Mouse (Mus musculus) ES-Bruce4 (cell line): ENCODE measurements around the gene Rexo1. TPM values are rescaled to one million over a fixed set of nuclear protein-coding genes. Genes with fewer than 3 reads are reported as not detected.

Experiments
- H3K27ac ChIP-seq: 2 replicates; pipeline ENCODE4 v1.5.1; 2012; ENCODE audit warnings: low read length, inconsistent platforms; ENCODE audit not compliant: insufficient read depth
- H3K27me3 ChIP-seq: 2 replicates; pipeline ENCODE4 v1.6.1; 2012; ENCODE audit warnings: mild to moderate bottlenecking, low read length, inconsistent platforms; ENCODE audit not compliant: control insufficient read depth, poor library complexity, insufficient read depth, severe bottlenecking
- H3K36me3 ChIP-seq: 2 replicates; pipeline ENCODE4 v1.6.1; 2012; ENCODE audit warnings: inconsistent platforms, mild to moderate bottlenecking, low read length, moderate library complexity; ENCODE audit not compliant: control insufficient read depth, poor library complexity, insufficient read depth, severe bottlenecking
- H3K4me1 ChIP-seq: one replicate; pipeline ENCODE4 v1.8.1; 2011; ENCODE audit warnings: low read length; ENCODE audit not compliant: control insufficient read depth, insufficient read depth
- H3K4me3 ChIP-seq: 2 replicates; pipeline ENCODE4 v1.5.1; 2011; ENCODE audit warnings: low read depth, mild to moderate bottlenecking, low read length
- H3K9ac ChIP-seq: 2 replicates; pipeline ENCODE4 v1.6.1; 2012; ENCODE audit warnings: low read depth, mild to moderate bottlenecking, inconsistent platforms; ENCODE audit not compliant: poor library complexity, severe bottlenecking
- H3K9me3 ChIP-seq: replicated peaks from 2 replicates; pipeline ENCODE4 v1.6.1; 2012; ENCODE audit warnings: mild to moderate bottlenecking, low read length, inconsistent platforms; ENCODE audit not compliant: control insufficient read depth, poor library complexity, insufficient read depth, severe bottlenecking
- CTCF ChIP-seq: IDR thresholded peaks from one replicate; pipeline ENCODE4 v1.8.1; 2011; ENCODE audit warnings: low read depth, low read length
- EP300 ChIP-seq: IDR thresholded peaks from 2 replicates; pipeline ENCODE4 v1.6.1; 2011; ENCODE audit warnings: low read depth, low read length; ENCODE audit not compliant: insufficient read depth
- POLR2A ChIP-seq: IDR thresholded peaks from one replicate; pipeline ENCODE4 v1.8.1; 2011; ENCODE audit warnings: low read length; ENCODE audit not compliant: insufficient read depth
- polyA plus RNA-seq: library from polyadenylated mRNA; stranded (reverse); fragments of >200 nt; gene quantifications from 2 replicates; pipeline ENCODE4 v1.2.4, GENCODE M21; 2011; ENCODE audit warnings: low read depth; ENCODE audit not compliant: missing spikeins, insufficient read depth, insufficient read length

Rexo1 gene
- 29.5 and 32.8 TPM in 2 replicates for polyA plus RNA-seq

DNA sequence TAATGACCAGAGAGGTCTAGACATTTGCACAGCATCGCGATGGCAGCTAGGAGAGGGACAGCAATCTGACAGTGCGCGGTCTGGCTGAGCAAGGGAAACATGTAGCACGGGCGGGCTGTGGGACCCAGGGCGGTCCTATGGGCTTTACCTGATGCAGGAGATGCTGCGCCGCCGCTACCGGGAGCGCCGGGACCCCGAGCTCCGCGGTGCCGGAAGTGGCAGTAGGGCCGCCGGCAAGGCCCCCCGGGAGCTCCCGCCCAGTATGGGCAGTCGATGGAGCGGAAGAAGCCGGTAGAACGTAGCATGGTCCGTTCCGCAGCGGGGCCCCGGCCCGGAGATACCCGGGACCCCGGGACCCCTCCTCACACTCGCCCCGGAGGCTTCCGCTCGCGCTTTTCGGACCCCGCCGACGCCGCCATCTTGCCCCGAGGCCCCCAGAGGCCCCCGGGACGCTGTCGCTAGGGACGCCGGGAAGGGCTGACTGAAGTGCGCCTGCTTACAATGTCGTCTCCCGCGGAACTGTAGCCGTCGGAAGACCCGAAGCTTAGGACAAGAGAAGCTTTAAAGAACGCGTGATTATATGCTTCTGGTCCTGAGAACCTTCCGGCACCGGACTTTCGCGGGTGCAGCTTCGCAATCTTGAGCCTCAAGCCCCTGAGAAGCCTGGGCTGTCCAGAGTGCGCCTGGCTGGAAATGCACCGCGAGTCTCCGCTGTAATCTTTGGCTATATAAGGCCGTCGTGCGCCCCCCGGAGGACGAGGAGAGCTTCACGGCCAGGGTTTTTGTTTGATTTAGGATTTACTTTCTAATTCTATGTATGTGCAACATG is at the start of gene Rexo1:
Gene Rexo1 (minus strand): TSS at position 445 of the 829 bp plus-strand sequence.
- 0 out of 2 replicates have a peak within 1 kb of the TSS, but pooled peaks have one; percentile 36 for H3K27ac ChIP-seq
- H3K4me3 ChIP-seq, result peak within 1 kb of the TSS; percentile 78
- TF ChIP-seq CTCF (peak; percentile 82), POLR2A (no peak)
- H3K27me3 ChIP-seq, result no peaks in the 10 kb centered on the region
- H3K9me3 ChIP-seq, result no peaks in the 10 kb centered on the region
- H3K4me1 ChIP-seq, result no peaks in the 10 kb centered on the region
- H3K9ac ChIP-seq, result peak within 1 kb of the TSS; percentile 90
- no peaks in the 10 kb centered on the region for H3K36me3 ChIP-seq

- no peaks in the 10 kb centered on the region for H3K4me1 ChIP-seq
- no peak overlapping the region for H3K9ac ChIP-seq
- H3K4me3 ChIP-seq, result no peak overlapping the region
- H3K36me3 ChIP-seq, result peaks cover 11% of the 10 kb centered on the region; the same call in 1 of the 2 replicates
- TF ChIP-seq CTCF, result no peak
- H3K27ac ChIP-seq, result no peak overlapping the region
- H3K27me3 ChIP-seq, result no peaks in the 10 kb centered on the region
- no peaks in the 10 kb centered on the region for H3K9me3 ChIP-seq
Observed at GRCm38 (mm10) chr10:80611024-80611423, 49.7 kb upstream of the Rexo1 start.

DNA sequence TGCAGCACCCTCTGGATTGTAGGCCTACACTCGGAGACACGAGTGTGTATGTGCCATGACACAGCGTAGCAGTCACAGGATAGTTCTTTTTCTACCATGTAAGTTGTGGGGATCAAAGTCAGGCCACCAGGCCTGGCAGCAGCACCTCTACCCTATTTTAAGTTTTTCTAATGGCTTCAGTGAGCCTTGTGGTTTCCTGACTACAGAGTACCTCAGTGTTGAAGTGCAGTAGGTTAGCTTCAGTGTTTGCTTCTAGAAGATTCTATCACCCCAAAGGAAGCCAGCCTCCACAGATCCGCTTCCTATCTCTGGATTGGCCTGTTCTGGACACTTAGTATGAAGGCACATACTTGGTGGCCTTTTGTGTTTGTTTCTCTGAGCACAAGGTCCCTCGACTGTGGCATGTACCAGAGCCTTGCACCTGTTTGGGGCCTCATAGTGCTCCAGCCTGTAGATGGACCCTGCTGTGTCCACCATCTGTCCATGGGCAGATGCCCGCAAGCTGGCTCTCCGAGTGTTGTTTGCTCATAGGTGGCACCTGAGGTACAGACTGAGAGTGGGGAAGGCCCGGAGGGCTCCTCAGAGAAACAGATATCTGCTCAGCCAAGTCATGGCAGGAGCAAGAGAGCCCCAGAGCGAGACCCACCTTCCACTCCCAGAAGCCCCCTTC is 48.9 kb upstream of the Rexo1 start:
- Histone ChIP-seq H3K9me3 (no peaks in the 10 kb centered on the region), H3K4me1 (peaks cover 2% of the 10 kb centered on the region), H3K4me3 (no peak overlapping the region), H3K27ac (no peak overlapping the region), H3K36me3 (peaks cover 8% of the 10 kb centered on the region; the same call in 1 of the 2 replicates), H3K9ac (no peak overlapping the region), H3K27me3 (no peaks in the 10 kb centered on the region)
- TF ChIP-seq CTCF (no peak), EP300 (no peak), POLR2A (no peak)

- Histone ChIP-seq H3K36me3 (0 out of 2 replicates have a peak, but pooled peaks cover 5% of the 10 kb centered on the region), H3K9me3 (no peaks in the 10 kb centered on the region), H3K4me1 (peaks cover 4% of the 10 kb centered on the region), H3K27ac (no peak overlapping the region), H3K4me3 (no peak overlapping the region), H3K27me3 (no peaks in the 10 kb centered on the region), H3K9ac (no peak overlapping the region)
- no peak for TF ChIP-seq EP300
- no peak for TF ChIP-seq POLR2A
Observed at GRCm38 (mm10) chr10:80609269-80609924, 48.0 kb upstream of the Rexo1 start.

DNA sequence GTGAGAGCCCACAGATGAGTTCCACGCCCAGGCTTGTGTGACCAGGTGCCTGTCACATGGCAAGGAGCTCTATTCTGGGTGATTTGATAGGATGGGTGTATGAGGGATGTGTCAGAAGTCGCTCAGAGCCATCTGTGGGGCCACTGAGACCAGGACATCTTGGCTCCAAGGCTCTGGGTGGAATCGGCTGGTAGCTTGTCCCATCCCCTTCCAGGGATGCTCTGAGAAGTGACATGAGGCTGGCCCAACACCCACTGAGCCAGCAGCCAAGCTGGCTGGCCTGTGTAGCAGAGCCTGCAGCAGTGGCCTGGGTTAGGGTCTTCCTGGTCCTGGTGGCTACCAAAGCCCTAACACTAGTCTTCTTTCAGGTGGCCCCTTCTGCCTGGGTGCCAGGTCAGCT is 47.1 kb upstream of the Rexo1 start:
- Histone ChIP-seq H3K4me1 (peaks cover 8% of the 10 kb centered on the region), H3K9me3 (no peaks in the 10 kb centered on the region), H3K27me3 (no peaks in the 10 kb centered on the region), H3K4me3 (no peak overlapping the region), H3K27ac (no peak overlapping the region), H3K36me3 (0 out of 2 replicates have a peak, but pooled peaks cover 5% of the 10 kb centered on the region), H3K9ac (no peak overlapping the region)
- TF ChIP-seq EP300 (no peak), CTCF (no peak), POLR2A (no peak)
